In genomic region chr13:112909663-112910062, GRCm38 (mm10) we compare ENCODE assay signal across 8 mouse cellular contexts. TPM values are rescaled to one million over a fixed set of nuclear protein-coding genes. Genes with fewer than 3 reads are reported as not detected.
A peak's percentile ranks its signal among the peaks of the same experiment; 100 is the strongest.
DNase-seq lines count a peak whose midpoint lies in the region; ATAC-seq and TF ChIP-seq lines count a peak whose summit lies in the region.

No protein-coding gene starts in this region.

- H3K9ac ChIP-seq in kidney, postnatal 0 days (ENCODE audit: low read depth, low read length), result no peak overlapping the region
- no peak overlapping the region for H3K9ac ChIP-seq in kidney, embryonic 15.5 days

- H3K4me1 ChIP-seq in kidney, postnatal 0 days (replicated peaks; ENCODE audit: insufficient read depth, low read length), result no peaks in the 10 kb centered on the region
- H3K4me1 ChIP-seq in kidney, embryonic 15.5 days, result no peaks in the 10 kb centered on the region

- H3K4me3 ChIP-seq in kidney, postnatal 0 days (replicated peaks; ENCODE audit: low read depth, low read length), result no peak overlapping the region
- H3K4me3 ChIP-seq in kidney, embryonic 15.5 days (replicated peaks), result no peak overlapping the region

- intact Hi-C loops in left cerebral cortex, postnatal 25 days (cut with DNase I), result loop anchor here (2.0 kb wide), 1 partner anchor 235 kb away; no protein-coding TSS in a partner anchor

- no peak overlapping the region for H3K27ac ChIP-seq in kidney, postnatal 0 days
- no peak overlapping the region for H3K27ac ChIP-seq in kidney, embryonic 15.5 days

- DNase-seq in cerebellum, adult 18-20 months, result peak; percentile 24 to 25
- no peak for DNase-seq in cerebellum, adult 9-11 months
- DNase-seq in kidney, postnatal 0 days (ENCODE audit: low spot score), result peak; percentile 65
- DNase-seq in MN1 (ENCODE audit: low spot score), result peak; percentile 70
- DNase-seq in embryo, embryonic 11 days, result peak; percentile 59
- DNase-seq in left cerebral cortex, postnatal 25 days (ENCODE audit: low spot score in 2 of 2), result peak; percentile 17 to 22
- peak; percentile 17 for DNase-seq in skeletal muscle tissue, adult 2 months (ENCODE audit: low read depth, low spot score)

- H3K36me3 ChIP-seq in kidney, postnatal 0 days (ENCODE audit: insufficient read depth, low read length), result peaks cover 25% of the 10 kb centered on the region
- peaks cover 77% of the 10 kb centered on the region for H3K36me3 ChIP-seq in kidney, embryonic 15.5 days

- peak; percentile 82 for TF ChIP-seq CTCF in kidney, postnatal 0 days (IDR thresholded peaks at IDR 0.05; ENCODE audit: low read depth)

- H3K9me3 ChIP-seq in kidney, postnatal 0 days (replicated peaks; ENCODE audit: low read length), result no peaks in the 10 kb centered on the region
- H3K9me3 ChIP-seq in kidney, embryonic 15.5 days (replicated peaks), result no peaks in the 10 kb centered on the region

- H3K27me3 ChIP-seq in kidney, postnatal 0 days (ENCODE audit: insufficient read depth, low read length), result no peaks in the 10 kb centered on the region
- no peaks in the 10 kb centered on the region for H3K27me3 ChIP-seq in kidney, embryonic 15.5 days

- no peak overlapping the region for H3K4me2 ChIP-seq in kidney, postnatal 0 days (ENCODE audit: low read length)
- no peak overlapping the region for H3K4me2 ChIP-seq in kidney, embryonic 15.5 days

- ATAC-seq in kidney, postnatal 0 days (replicated peaks; ENCODE audit: low FRiP score, low read depth), result no peak
- no peak for ATAC-seq in kidney, embryonic 15.5 days (replicated peaks; ENCODE audit: low FRiP score)

- 53% methylated on average over 4 of the region's 4 CpGs for WGBS in kidney, postnatal 0 days
- 59% methylated on average over 4 of the region's 4 CpGs for WGBS in kidney, embryonic 15.5 days

RNA-seq across cellular contexts. Expression of gene Mtrex, which starts 17.5 kb away (rescaled TPM):
- polyA plus RNA-seq in kidney, postnatal 0 days (2015; fragmentation: Nextera tagmentation; extraction: Ambion mirVana), result 44.5 and 46.0 TPM in 2 replicates
- 75.2 and 78.2 TPM in 2 replicates for polyA plus RNA-seq in kidney, embryonic 15.5 days (2015; fragmentation: Nextera tagmentation; extraction: Ambion mirVana)
- 10 to 100 TPM; 42.0 to 44.8 TPM for total RNA-seq in left cerebral cortex, postnatal 25 days (2021)

RNA-seq across cellular contexts. Expression of gene Dhx29, which starts 17.6 kb away (rescaled TPM):
- polyA plus RNA-seq in kidney, postnatal 0 days (2015; fragmentation: Nextera tagmentation; extraction: Ambion mirVana), result 19.1 and 20.0 TPM in 2 replicates
- 20.7 and 25.0 TPM in 2 replicates for polyA plus RNA-seq in kidney, embryonic 15.5 days (2015; fragmentation: Nextera tagmentation; extraction: Ambion mirVana)
- 10 to 100 TPM; 20.1 to 21.7 TPM for total RNA-seq in left cerebral cortex, postnatal 25 days (2021)
